Mouse (Mus musculus) NIH3T3 (cell line): ENCODE measurements around the gene Dcbld1.
"Not testable (repeated sequence)": the region's sequence is repeated elsewhere in the genome, so short reads cannot be mapped to it uniquely, and the experiment has no call there.

Source experiments
- DNase-seq: peaks from one replicate; pipeline ENCODE4 v3.0.0-alpha.2; 2012; ENCODE audit warnings: low read depth

Dcbld1 gene

DNA sequence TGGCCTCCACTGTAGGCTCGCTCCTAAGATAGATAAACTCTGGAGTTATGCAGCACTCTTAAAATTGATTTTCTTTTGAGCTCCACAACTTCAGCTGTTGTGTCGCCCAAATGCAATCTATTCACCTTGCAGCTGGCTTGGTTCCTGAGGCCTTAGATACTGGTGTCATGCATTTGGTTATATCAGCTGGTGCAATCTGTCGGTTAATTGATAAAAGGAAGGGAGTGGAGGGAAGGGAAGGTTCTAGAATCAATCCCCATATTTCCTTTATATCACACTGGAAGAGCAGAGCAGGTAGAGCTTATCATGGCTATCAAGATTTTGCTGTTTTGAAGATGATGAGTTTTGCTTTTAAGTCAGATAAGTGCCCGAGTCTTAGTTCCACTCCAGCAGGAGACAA is 26.8 kb downstream of the Dcbld1 start:
- no peak for DNase-seq

DNA sequence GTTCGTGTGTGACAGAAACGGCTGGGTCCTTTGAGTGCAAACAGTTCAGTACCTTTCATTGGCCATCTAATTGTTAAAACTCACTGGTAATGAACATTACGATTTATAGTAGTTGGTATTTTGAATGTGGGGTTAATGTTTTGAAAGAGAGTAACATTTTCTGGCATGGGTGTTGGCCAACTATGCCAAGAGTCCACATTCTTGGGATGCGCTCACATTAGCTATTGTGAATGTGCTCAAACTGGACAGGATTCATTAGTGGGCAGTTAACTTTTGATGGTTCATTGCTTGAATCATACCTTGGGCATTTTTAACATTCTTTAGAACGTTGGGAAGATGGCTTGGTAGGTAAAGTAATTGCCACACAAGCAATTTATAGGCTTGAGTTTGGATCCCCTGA is 30.7 kb downstream of the Dcbld1 start:
- DNase-seq: no peak

- no peak for DNase-seq
Measured at GRCm38 (mm10) chr10:52268879-52269278, 35.5 kb downstream of the Dcbld1 start.

DNA sequence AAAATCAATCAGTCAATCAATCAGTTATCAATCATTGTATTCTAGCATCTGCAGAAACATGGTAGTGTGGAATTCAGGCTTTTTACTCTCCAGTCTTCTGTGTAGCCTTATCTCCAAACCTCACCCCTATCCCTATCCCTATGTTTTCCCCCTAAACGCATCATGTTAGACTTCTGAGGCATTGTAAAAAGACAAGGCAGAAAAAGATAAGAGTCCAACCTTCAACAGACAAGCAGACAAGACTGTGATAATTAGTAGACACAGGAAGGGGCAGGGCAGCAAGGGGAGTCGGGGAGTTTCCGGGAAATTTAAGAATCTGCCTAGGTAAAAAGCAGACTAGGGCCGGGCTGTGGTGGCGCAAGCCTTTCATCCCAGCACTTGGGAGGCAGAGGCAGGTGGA is 38.0 kb downstream of the Dcbld1 start:
- no peak for DNase-seq

DNA sequence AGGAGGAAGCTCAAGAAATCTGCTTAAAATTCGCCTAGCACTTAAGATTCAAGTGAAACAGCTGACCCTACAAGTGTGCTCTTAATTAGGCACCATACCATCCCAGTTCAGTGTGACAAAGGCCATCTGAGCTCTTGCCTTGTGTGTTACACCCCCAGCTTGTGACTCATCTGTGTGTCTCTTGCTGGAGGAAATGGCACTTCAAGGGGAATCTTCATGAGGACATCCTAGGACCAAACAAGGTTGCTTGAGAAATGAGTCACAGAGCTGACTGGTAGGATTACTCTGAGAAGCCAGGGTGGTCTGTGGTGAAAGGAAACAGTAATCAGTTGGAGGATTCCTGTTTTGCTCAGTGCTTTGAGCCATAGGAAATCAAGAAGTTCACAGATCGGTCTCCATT is 39.6 kb downstream of the Dcbld1 start:
- peak; percentile 13 for DNase-seq

GRCm38 (mm10) chr10:52274001-52274909 is 40.8 kb downstream of the Dcbld1 start:
- DNase-seq: peak; percentile 17

DNA sequence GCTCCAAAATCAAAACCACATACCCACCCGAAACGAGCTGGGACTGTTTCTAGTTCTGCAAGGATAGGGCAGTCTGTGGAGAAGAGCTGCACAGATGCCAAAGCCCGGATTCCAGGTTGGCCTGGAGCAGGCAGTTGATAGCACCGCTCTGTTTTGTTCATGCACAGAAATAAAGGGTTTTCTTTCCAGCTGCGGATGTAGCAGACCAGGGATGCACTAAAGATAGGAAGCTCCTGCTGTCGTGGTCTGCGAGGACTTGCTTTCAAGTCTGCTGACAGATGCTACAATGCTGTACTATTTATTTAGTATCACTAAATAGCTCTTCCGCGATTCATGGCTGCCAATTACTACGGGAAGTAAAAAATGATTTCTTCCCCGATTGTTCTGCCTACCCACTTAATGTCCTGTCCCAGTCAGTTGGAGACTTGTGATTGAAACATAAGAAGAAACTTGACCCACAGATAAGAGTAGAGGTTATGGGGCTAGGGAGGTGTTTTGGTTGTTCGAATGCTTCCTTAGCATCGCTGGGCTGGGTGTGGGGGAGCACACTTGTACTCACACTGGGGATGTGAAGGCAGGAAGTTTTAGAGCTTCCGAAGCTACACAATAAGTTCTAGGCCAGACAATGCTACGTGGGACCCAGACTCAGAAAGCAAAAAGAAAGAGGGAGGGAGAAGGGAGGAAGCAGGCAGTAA is 41.6 kb downstream of the Dcbld1 start:
- no peak for DNase-seq

- no peak for DNase-seq
Measured at GRCm38 (mm10) chr10:52276579-52276978, 43.2 kb downstream of the Dcbld1 start.

DNA sequence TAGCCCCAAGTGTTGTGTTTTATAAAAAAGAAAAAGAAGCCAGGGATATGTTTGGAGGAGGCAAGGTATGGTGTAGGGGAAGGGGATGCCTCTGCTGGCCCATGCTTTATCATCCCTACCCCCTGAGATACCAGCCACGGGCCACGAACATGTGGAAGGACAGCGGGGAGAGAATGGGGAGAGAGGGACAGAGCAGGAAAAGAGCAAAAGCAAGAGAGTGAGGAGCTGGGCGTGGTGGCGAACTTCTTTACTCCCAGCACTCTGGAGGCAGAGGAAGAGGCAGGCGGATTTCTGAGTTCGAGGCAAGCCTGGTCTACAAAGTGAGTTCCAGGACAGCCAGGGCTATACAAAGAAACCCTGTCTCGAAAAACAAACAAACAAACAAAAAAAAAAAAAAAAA is 44.1 kb downstream of the Dcbld1 start:
- DNase-seq: not testable (repeated sequence)

DNA sequence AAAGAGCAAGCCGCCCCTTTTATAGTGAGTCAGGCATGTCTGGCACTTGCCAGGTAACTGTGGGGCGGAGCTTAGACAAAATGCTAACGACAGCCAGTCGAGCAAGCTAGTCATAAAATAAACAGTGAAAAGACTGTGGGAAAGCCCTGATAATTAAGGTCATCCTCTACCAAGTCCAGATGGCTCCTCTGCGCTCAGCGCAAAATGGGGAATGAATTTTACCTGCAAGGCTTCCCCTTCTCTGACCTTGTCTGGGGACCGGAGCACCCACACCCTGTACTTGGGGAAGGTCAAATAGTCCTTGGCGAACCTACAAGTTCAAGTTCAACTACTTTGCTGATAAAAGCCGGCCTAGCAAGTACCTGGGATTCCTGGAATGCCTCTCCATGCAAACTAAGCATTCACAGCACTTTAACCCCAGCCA is 44.6 kb downstream of the Dcbld1 start:
- DNase-seq: no peak

- DNase-seq: no peak
Measured at GRCm38 (mm10) chr10:52278866-52279265, 45.4 kb downstream of the Dcbld1 start.

DNA sequence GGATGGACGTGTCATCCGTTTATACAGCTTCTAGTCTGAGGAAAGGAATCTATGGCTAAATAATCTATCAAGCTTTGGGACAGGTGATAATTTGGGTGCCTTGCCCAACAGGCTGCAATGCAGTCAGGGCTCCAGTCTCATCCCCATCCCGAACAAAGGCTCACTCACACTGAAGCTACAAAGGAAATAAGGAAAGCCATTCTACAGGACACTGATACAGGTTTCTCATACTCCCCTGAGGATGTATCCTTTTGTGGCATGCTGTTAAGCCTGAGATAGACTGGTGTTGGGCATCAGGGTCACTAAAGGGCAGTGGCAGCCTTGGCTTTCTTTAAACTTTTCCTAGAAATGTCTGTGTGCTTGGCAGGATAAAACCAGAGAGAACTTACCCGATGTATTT is 46.5 kb downstream of the Dcbld1 start:
- DNase-seq: no peak

DNA sequence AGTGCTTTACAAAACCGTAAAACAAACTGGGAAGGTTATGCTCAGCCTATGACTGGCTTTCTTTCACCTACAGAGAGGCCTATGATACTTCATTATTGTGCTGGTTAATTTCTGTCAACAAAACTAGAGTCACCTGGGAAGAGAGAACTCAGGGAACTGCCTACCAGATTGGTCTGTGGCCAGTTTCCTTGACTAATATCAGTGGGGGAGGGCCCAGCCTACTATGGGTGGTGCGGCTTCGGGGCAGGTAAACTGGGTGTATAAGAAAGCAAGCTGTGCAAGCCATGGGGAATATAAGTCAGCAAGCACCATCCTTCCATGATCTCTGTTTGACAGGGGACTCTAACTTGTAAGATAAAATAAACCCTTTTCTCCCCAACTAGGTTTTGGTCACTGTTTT is 47.2 kb downstream of the Dcbld1 start:
- DNase-seq: no peak

GRCm38 (mm10) chr10:52281337-52281736 is 47.9 kb downstream of the Dcbld1 start:
- DNase-seq: no peak

GRCm38 (mm10) chr10:52284578-52284977 is 51.2 kb downstream of the Dcbld1 start:
- DNase-seq: no peak

- DNase-seq: no peak
Measured at GRCm38 (mm10) chr10:52287852-52288533, 54.6 kb downstream of the Dcbld1 start.

GRCm38 (mm10) chr10:52289261-52289660 is 55.8 kb downstream of the Dcbld1 start:
- no peak for DNase-seq

DNA sequence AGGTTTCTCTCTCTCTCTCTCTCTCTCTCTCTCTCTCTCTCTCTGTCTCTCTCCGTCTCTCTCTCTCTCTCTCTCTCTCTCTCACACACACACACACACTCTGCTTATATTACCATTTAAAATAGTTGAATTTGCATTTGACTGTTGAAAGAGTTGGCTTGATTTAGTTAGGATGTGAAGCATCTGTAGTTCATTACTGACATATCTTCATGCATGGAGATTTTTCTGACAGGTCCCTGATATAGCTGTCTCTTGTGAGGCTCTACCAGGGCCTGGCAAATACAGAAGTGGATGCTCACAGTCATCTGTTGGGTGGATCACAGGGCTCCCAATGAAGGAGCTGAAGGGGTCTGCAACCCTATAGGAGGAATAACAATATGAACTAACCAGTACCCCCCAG is 59.0 kb downstream of the Dcbld1 start:
- not testable (repeated sequence) for DNase-seq

DNA sequence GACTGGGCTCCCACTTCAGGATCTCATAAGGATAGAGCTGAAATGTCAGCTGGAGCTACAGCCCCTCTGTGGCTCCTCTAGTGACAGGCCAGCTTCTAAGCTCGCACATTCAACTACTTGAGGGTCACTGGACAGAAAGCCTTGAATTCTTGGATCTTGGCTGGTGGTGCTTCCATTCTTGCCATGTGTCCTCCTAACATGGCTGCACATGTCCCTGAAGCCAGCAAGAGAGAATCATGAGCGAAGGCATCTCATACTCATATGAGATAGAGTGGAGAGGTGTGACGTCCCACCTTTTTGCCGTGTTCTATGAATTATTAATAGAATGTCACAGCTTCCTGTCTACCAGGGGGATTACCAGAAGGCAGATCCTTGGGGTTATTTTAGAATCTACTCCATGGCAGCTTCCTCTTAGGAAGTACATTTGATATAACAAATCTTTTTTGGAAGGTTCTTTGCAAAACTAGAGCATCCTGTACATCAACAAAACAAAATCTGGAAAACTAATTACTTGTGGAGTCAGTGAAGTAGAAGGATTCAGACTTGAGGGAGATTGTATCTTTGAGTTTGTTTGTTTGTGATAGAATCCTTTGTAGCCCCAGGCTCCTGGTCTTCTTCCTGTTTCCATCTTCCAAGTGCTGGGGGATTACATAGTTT is 60.6 kb downstream of the Dcbld1 start:
- no peak for DNase-seq

- no peak for DNase-seq
Measured at GRCm38 (mm10) chr10:52295934-52296333, 62.5 kb downstream of the Dcbld1 start.

DNA sequence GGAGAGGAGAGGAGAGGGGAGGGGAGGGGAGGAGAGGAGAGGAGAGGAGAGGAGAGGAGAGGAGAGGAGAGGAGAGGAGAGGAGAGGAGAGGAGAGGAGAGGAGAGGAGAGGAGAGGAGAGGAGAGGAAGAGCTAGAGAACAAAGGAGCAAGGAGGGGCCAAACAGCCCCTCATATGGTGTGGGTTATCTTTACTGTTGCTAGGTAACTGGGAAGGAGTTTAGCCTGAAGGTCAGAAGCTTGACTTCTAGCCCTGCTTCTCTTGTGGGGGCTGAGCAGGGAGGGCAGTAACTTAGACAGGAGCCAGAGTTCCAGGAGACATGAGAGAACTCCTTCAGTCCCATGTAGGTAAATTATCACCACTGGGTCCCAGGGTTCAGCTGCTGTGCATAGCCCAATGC is 65.1 kb downstream of the Dcbld1 start:
- not testable (repeated sequence) for DNase-seq

DNA sequence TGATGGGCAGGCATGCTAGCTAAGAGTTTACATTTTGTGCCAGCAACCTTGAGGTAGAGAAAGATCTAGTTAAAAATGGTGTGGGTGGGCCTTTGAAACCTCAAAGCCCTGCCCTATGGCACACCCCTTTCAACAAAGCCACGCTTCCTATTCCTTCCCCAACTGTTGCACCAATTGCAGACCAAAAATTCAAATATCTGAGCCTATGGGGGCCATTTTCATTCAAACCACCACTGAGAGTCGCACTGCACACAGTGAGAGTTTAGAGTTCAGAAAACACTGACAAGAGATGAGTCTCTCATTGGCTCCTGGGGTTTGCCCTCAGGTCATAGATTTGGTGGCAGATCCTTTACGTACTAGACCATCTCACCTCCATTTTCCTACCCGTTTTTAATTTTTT is 68.3 kb downstream of the Dcbld1 start:
- no peak for DNase-seq
